Mouse (Mus musculus) megakaryocyte, embryonic 14.5 days (primary cell): ENCODE measurements around the gene Olfr1494. TPM values are rescaled to one million over a fixed set of nuclear protein-coding genes. Genes with fewer than 3 reads are reported as not detected.

ENCODE experiments used
- H3K27me3 ChIP-seq: replicated peaks from 2 replicates; pipeline ENCODE3; 2012; ENCODE audit warnings: inconsistent platforms
- H3K36me3 ChIP-seq: replicated peaks from 2 replicates; pipeline ENCODE3; 2012; ENCODE audit warnings: low read length, inconsistent platforms, mixed read lengths
- H3K4me1 ChIP-seq: 2 replicates; pipeline ENCODE4 v1.6.1; 2012; ENCODE audit warnings: inconsistent platforms
- H3K4me3 ChIP-seq: replicated peaks from 2 replicates; pipeline ENCODE3; 2012; ENCODE audit warnings: moderate library complexity, mild to moderate bottlenecking, inconsistent platforms
- H3K9me3 ChIP-seq: 2 replicates; pipeline ENCODE4 v1.6.1; 2012; ENCODE audit warnings: inconsistent platforms
- FLI1 ChIP-seq: IDR thresholded peaks from 2 replicates; pipeline ENCODE4 v1.6.1; 2012; ENCODE audit warnings: low read length, inconsistent platforms, mixed read lengths
- GATA1 ChIP-seq: IDR thresholded peaks from 3 replicates; pipeline ENCODE4 v1.6.1; 2012; ENCODE audit warnings: mixed read lengths, low read length, inconsistent platforms, borderline replicate concordance
- polyA plus RNA-seq: library from polyadenylated mRNA; stranded (reverse); fragments of >175 nt; gene quantifications from 2 replicates; pipeline ENCODE4 v1.2.3, GENCODE M21; 2012; ENCODE audit warnings: low replicate concordance; ENCODE audit not compliant: insufficient read depth

Gene Olfr1494
- not detected in 2 replicates for polyA plus RNA-seq

- Histone ChIP-seq H3K27me3 (no peaks in the 10 kb centered on the region), H3K36me3 (no peaks in the 10 kb centered on the region), H3K9me3 (no peaks in the 10 kb centered on the region), H3K4me3 (no peak within 1 kb of the TSS), H3K4me1 (no peaks in the 10 kb centered on the region)
- TF ChIP-seq FLI1 (no peak), GATA1 (no peak)
These were observed at the start of gene Olfr1494 for GRCm38 (mm10) chr19:13739428-13739827. TSS of gene Olfr1494 (plus strand) at chr19:13739728.

GRCm38 (mm10) chr19:13696968-13697367 lies 42.6 kb upstream of the Olfr1494 start, which contains the start of gene Olfr1491:
TSS of gene Olfr1491 (plus strand) at chr19:13697268.
- Histone ChIP-seq H3K4me3 (no peak within 1 kb of the TSS), H3K4me1 (no peaks in the 10 kb centered on the region), H3K27me3 (no peaks in the 10 kb centered on the region), H3K36me3 (no peaks in the 10 kb centered on the region), H3K9me3 (no peaks in the 10 kb centered on the region)
- no peak for TF ChIP-seq GATA1
- no peak for TF ChIP-seq FLI1

- Histone ChIP-seq H3K36me3 (no peaks in the 10 kb centered on the region), H3K4me1 (no peaks in the 10 kb centered on the region), H3K9me3 (0 out of 2 replicates have a peak, but pooled peaks cover 7% of the 10 kb centered on the region), H3K4me3 (no peak within 1 kb of the TSS), H3K27me3 (no peaks in the 10 kb centered on the region)
- TF ChIP-seq FLI1 (no peak), GATA1 (no peak)
These were observed 16.6 kb upstream of the Olfr1494 start, which contains the start of gene Olfr1493-ps1 for GRCm38 (mm10) chr19:13722978-13723377. TSS of gene Olfr1493-ps1 (plus strand) at chr19:13723278.

GRCm38 (mm10) chr19:13749366-13749765 lies 9.8 kb downstream of the Olfr1494 start:
- no peaks in the 10 kb centered on the region for H3K27me3 ChIP-seq
- TF ChIP-seq GATA1 (no peak), FLI1 (no peak)
- no peaks in the 10 kb centered on the region for H3K4me1 ChIP-seq
- H3K4me3 ChIP-seq = no peak overlapping the region
- no peaks in the 10 kb centered on the region for H3K36me3 ChIP-seq
- peaks cover 12% of the 10 kb centered on the region; the same call in 1 of the 2 replicates for H3K9me3 ChIP-seq

- Histone ChIP-seq H3K9me3 (peaks cover 6% of the 10 kb centered on the region; the same call in 1 of the 2 replicates), H3K36me3 (no peaks in the 10 kb centered on the region), H3K4me3 (no peak within 1 kb of the TSS), H3K4me1 (no peaks in the 10 kb centered on the region), H3K27me3 (no peaks in the 10 kb centered on the region)
- TF ChIP-seq GATA1 (no peak), FLI1 (no peak)
These were observed 24.8 kb downstream of the Olfr1494 start, which contains the start of gene Olfr1495 for GRCm38 (mm10) chr19:13764306-13764705. TSS of gene Olfr1495 (plus strand) at chr19:13764606.

GRCm38 (mm10) chr19:13768565-13769276 lies 29.2 kb downstream of the Olfr1494 start:
- Histone ChIP-seq H3K4me1 (no peaks in the 10 kb centered on the region), H3K27me3 (no peaks in the 10 kb centered on the region), H3K4me3 (no peak overlapping the region), H3K9me3 (peaks cover 6% of the 10 kb centered on the region; the same call in 1 of the 2 replicates), H3K36me3 (no peaks in the 10 kb centered on the region)
- no peak for TF ChIP-seq FLI1
- TF ChIP-seq GATA1 = no peak

GRCm38 (mm10) chr19:13777578-13777977 lies 38.0 kb downstream of the Olfr1494 start, which contains the start of gene Olfr1496:
TSS of gene Olfr1496 (plus strand) at chr19:13777878.
- Histone ChIP-seq H3K9me3 (no peaks in the 10 kb centered on the region), H3K4me3 (no peak within 1 kb of the TSS), H3K4me1 (no peaks in the 10 kb centered on the region), H3K36me3 (no peaks in the 10 kb centered on the region), H3K27me3 (no peaks in the 10 kb centered on the region)
- TF ChIP-seq GATA1 = no peak

- Histone ChIP-seq H3K4me1 (no peaks in the 10 kb centered on the region), H3K9me3 (no peaks in the 10 kb centered on the region), H3K27me3 (no peaks in the 10 kb centered on the region), H3K36me3 (no peaks in the 10 kb centered on the region), H3K4me3 (no peak within 1 kb of the TSS)
- TF ChIP-seq FLI1 = no peak
These were observed 58.6 kb downstream of the Olfr1494 start, which contains the start of gene Olfr1497 for GRCm38 (mm10) chr19:13798102-13798501. TSS of gene Olfr1497 (minus strand) at chr19:13798202.

Other genes with a start within 250 kb of the Olfr1494 start
- gene Olfr1477, start 239.2 kb upstream of the Olfr1494 start, polyA plus RNA-seq = not detected in 2 replicates
- gene Olfr1480, start 211.8 kb upstream of the Olfr1494 start, polyA plus RNA-seq = not detected in 2 replicates
- gene Olfr1484, start 156.2 kb upstream of the Olfr1494 start, polyA plus RNA-seq = not detected in 2 replicates
- gene Olfr1487, start 122.4 kb upstream of the Olfr1494 start, polyA plus RNA-seq = not detected in 2 replicates
- not detected in 2 replicates for gene Olfr1489, start 108.1 kb upstream of the Olfr1494 start, polyA plus RNA-seq
- gene Olfr1490, start 88.6 kb upstream of the Olfr1494 start, polyA plus RNA-seq = not detected in 2 replicates
- gene Olfr1491, start 42.5 kb upstream of the Olfr1494 start, polyA plus RNA-seq = not detected in 2 replicates
- not detected in 2 replicates for gene Olfr1493-ps1, start 16.4 kb upstream of the Olfr1494 start, polyA plus RNA-seq
- not detected in 2 replicates for gene Olfr1495, start 24.9 kb downstream of the Olfr1494 start, polyA plus RNA-seq
- gene Olfr1496, start 38.1 kb downstream of the Olfr1494 start, polyA plus RNA-seq = not detected in 2 replicates
- gene Olfr1497, start 58.5 kb downstream of the Olfr1494 start, polyA plus RNA-seq = not detected in 2 replicates
- gene Olfr1499, start 79.7 kb downstream of the Olfr1494 start, polyA plus RNA-seq = not detected in 2 replicates
- gene Olfr1500, start 90.8 kb downstream of the Olfr1494 start, polyA plus RNA-seq = not detected in 2 replicates
- gene Olfr1501, start 111.0 kb downstream of the Olfr1494 start, polyA plus RNA-seq = not detected in 2 replicates
- gene Olfr1502, start 122.1 kb downstream of the Olfr1494 start, polyA plus RNA-seq = not detected in 2 replicates
- not detected in 2 replicates for gene Olfr1504, start 158.2 kb downstream of the Olfr1494 start, polyA plus RNA-seq
- gene Olfr1505, start 173.8 kb downstream of the Olfr1494 start, polyA plus RNA-seq = not detected in 2 replicates